Mouse (Mus musculus) liver, adult (tissue): ENCODE results near the gene Il27.

ENCODE experiments used
- GATA4 ChIP-seq: IDR thresholded peaks from 2 replicates; pipeline ENCODE4 v1.6.1; 2014; ENCODE audit warnings: mild to moderate bottlenecking, low read length; ENCODE audit not compliant: insufficient replicate concordance

The Il27 gene

DNA sequence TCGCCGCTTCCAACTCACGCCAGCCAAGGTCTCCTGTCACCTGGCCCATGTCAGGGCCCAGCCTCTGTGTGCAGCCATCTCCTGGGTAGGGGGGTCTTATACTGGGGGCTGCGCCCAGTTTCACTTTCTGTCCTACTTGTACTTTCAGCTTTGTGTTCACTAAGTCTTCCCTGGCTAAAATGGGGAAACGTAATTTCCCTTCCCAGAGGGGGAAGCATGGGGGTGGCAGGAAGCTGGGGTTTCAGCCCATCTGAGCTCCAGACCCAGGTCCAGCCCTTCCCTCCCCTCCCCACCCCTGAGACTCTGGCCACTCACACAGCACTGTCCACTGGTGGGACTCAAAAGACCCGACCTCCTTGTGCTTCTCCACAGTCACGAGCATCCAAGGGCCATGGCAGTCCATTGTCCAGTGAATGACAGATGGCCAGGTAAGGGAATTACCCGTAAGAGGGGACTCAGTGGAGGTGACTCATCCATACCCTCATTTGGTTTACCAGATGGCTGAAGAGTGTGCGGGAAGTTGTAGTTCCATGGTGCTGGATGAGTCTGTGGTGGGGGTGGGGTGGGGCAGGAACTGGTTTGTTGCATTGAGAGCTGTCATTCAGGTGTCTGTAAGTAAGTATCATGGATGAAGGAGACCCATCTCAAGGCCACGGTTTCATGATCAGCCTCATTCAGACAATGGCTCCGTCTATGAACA is at the start of gene Il27:
Gene Il27, minus strand, starts transcription at position 80 of the 700 bp plus-strand sequence.
- TF ChIP-seq GATA4: no peak

DNA sequence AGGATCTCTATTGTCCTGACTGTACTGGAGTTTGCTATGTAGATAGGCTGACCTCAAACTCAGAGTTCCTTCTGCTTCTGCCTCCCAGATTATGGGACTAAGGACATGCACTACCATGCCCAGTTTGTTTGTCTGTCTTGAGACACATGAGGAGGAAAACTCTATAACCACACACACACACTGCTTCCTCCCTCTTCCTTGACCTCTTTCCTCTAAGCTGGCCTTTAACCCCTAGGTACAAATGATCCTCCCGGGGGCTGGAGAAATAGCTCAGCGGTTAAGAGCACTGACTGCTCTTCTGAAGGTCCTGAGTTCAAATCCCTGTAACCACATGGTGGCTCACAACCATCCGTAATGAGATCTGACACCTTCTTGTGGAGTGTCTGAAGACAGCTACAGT is 49.6 kb upstream of the Il27 start:
- TF ChIP-seq GATA4: no peak

- TF ChIP-seq GATA4: no peak
Measured at GRCm38 (mm10) chr7:126642545-126643243, 48.0 kb upstream of the Il27 start.

GRCm38 (mm10) chr7:126636733-126637520 is 42.2 kb upstream of the Il27 start:
- TF ChIP-seq GATA4: no peak

DNA sequence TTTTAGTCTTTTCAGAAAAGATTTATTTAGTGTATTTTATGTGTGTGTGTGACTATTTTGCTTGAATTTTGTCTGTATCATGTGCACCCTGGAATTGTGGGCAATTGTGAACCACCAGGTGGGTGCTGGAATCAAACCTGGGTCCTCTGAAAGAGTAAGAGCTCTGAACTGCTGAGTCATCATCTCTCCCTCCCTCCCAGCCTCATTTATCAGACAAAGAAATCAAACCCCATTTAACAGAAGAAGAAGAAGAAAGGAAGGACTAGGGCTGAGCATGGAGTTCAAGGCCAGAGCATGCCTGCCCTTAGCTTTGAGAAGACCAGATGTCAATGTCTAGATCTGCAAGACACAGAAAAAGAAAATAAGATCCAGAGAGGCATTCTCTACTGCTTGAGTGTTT is 40.6 kb upstream of the Il27 start:
- no peak for TF ChIP-seq GATA4

DNA sequence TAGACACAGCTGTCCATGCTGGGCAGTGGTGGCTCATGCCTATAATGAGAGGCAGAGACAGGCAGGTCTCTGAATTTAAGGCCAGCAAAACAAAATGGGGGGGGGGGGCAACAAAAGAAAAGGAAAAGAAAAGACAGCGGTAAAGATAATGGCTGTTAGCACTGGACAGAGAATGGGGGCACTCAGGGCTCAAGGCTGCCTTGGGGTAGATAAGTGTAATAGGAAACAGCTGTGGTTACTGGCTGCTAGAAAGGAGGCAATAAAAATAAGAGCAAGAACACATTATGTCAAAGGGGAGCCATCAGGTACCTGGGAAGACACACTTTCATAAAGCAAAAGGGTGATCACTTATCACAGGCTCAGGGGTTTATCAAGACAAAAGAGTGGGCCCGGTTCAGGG is 37.7 kb upstream of the Il27 start:
- no peak for TF ChIP-seq GATA4

DNA sequence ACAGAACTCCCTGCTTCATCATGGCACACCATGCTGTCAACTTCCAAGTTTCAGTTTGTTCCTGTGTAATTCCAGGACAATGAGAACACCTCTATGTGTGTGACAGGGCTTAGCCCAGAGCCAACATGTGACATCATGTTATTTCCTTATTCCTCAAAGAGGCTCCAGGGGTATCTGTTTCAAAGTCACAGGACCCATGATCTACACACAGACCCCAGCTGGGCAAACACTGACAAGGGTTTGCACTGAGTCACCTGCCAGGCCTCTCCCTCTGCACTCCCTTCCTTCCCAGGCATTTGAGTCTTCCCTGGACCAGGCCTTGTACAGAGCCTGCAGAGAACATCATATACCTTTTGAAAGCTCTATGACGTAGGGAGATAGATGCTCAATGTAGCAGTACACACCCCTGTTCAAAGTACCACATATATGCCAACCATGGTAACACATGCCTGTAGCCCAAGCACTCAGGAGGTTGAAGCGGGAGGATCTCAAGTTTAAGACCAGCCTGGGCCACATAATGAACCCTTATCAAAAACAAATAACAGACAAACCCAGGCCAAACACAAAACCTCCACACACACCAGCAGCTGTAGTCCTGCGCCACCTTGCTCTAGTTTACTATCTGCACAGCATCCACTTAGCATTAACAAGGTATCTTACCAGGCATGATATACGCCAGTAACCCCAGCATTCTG is 36.2 kb upstream of the Il27 start, which contains the start of gene Nupr1:
Gene Nupr1, minus strand, starts transcription at position 38 of the 695 bp plus-strand sequence.
- no peak for TF ChIP-seq GATA4

DNA sequence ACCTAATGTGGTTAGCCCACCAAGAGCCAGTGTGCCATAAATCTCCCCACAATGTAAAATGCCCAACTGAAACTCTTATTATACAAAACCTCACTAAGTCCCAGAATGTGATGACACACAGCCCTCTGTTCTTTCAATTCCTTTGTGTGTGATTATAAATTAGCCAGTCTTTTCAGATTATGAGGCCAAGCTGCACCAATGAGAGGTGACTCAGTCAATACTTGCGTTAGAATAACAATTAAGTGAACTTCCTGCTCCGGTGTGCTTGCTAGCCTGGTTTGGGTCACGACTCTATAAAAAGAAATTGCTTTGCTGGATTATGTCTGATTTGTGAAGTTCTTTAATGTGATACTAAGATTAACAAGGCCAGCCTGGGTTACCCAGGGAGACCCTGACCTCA is 35.2 kb upstream of the Il27 start:
- no peak for TF ChIP-seq GATA4

DNA sequence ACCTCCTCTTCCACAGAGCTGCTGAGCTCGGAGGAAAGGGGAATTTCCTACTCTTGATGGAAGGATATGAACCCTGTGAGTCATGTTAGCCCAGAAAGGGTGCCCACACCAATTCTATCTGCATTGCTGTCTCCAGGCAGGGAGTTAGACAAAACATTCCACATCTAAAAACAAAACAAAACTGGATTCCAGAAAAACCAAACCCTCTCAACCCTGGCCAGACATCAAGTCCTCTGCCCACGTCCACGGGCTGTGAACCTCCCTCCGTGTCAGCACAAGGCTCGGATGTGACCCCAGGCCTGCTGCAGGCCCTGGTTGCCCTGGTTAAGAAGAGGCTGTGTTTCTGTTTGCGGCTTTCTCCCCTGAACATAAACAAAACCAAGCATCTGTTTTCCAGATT is 33.4 kb upstream of the Il27 start:
- no peak for TF ChIP-seq GATA4

- TF ChIP-seq GATA4: no peak
Measured at GRCm38 (mm10) chr7:126625807-126626600, 31.3 kb upstream of the Il27 start.

DNA sequence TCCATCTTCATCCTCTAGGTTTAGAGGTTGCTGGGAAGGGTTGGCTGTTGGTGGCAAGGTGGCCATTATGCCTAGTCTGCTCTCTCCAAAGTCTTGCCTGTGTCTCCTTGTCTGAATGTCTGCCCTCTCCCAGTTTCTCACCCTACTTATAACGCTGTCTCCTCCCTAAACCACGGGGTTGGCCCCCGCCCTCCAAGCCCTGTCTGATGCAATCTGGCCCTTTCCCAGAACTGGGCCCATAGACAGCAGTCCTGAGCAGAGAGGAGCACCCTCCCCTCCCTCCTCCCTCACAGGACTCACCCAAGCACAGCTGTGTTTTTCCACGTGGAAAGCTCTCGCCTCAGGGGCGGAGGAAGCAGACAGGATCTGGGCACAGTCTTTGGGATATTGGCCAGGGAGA is 30.6 kb upstream of the Il27 start:
- no peak for TF ChIP-seq GATA4

DNA sequence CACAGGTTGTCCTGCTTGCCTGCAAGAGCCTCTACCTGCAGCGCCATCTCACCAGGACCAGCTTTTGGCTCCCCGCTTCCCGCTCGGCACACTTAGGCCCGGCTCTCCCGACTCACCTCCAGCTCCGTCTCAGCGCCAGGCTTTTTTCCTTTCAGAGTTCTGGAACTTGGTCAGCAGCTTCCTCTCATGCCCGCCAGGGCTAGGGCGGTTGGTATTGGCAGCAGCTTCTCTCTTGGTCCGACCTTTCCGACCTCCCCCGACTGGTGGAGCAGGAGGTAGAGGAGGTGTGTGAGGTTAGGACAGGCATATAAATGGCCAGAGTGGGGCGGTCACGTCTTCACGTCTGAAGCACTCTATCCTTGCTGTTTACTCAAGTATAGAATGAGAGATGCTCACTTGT is 30.0 kb upstream of the Il27 start:
- TF ChIP-seq GATA4: no peak

DNA sequence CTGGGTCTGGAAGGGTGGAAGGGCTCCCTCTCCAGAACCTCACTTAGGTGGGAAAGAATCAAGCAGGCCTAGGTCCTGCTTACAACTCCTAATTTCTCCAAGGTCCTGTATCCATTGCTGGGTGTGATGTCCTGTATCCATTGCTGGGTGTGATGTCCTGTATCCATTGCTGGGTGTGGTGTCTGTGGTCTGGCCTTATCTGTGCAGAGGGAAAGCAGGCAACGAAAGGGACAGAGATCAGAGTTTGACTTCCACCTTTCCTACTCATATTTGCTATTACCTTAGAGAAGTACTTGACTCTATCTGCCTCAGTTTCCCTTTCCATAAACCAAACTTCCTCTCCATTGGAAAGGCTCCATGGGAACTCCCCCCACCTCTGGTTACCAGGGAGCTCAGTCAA is 28.6 kb upstream of the Il27 start:
- TF ChIP-seq GATA4: no peak

DNA sequence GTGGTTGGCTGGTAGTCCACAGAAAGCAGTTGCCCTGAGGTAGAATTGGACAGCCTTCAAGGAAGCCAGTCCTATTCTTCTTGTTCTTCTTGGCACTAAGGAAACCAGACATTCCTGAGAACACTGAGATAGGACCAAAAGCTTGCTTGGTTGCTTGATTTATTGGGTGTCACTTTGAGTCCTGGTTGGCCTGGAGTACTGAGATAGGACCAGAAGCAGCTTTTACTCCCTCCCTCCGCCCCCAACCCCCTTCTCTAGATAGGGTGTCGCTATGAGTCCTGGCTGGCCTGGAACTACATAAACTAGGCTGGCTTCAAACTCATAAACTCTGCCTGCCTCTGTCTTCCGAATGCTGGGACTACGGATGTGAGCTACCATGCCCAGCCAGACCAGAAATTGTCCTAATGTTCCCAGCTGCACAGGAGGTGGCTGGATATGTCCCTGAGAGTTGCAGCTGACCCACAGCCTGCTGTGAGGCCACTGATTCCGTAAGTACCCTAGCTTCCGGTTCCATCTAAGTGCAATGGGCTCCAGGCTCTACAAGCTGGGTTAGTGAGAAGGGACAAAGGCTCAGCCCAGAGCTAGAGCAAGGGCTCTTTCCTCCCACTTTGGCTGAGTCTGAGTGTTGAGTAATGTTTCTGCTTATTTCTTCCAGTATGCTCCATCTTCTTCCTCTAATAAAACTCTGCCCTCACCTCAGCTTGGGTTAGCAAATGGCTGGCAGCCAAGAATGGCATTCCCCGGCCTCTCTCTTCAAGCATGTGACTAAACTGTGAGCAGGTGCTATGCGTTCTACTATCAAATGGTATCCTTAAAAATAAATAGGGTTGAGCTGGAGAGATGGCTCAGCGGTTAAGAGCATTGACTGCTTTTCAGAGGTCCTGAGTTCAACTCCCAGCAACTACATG is 27.0 kb upstream of the Il27 start:
- TF ChIP-seq GATA4: no peak
